Mouse (Mus musculus) small intestine, adult 2 months (tissue): ENCODE data around the gene Atp5mpl.

Source experiments
- CTCF ChIP-seq: fragments of 200-500 bp; IDR thresholded peaks from 2 replicates; pipeline ENCODE4 v1.5.1; 2012; ENCODE audit warnings: low read depth, mild to moderate bottlenecking, control low read depth, inconsistent platforms, low read length, moderate library complexity, mixed read lengths; ENCODE audit not compliant: insufficient replicate concordance, insufficient read length; ENCODE audit errors: extremely low read depth
- POLR2A ChIP-seq: fragments of 200-500 bp; IDR thresholded peaks from 2 replicates; pipeline ENCODE4 v1.6.1; 2012; ENCODE audit warnings: low read depth, mild to moderate bottlenecking, control low read depth, inconsistent platforms, low read length, moderate library complexity

GRCm38 (mm10) chr12:111928411-111928966 lies 38.3 kb downstream of the Atp5mpl start:
- TF ChIP-seq CTCF (no peak), POLR2A (no peak)
